Mouse (Mus musculus): ENCODE measurements around the gene Unc5a. TPM values are rescaled to one million over a fixed set of nuclear protein-coding genes. Genes with fewer than 3 reads are reported as not detected.
A peak's percentile ranks its signal among the peaks of the same experiment; 100 is the strongest.

Unc5a gene
- polyA plus RNA-seq, 1 experiment from 2014 or later = 4.6 TPM

GRCm38 (mm10) chr13:54980957-54981356 lies 31.7 kb downstream of the Unc5a start:
- H3K4me2 ChIP-seq (ENCODE audit: low read depth, low read length) = no peak overlapping the region
- ATAC-seq (ENCODE audit: low read depth) = no peak
- WGBS = 57% methylated on average over 12 of the region's 12 CpGs
- H3K36me3 ChIP-seq (ENCODE audit: control insufficient read depth, insufficient read depth, low read length) = no peaks in the 10 kb centered on the region
- no peak overlapping the region for H3K27ac ChIP-seq (replicated peaks; ENCODE audit: low read depth, low read length)
- H3K27me3 ChIP-seq (replicated peaks; ENCODE audit: control insufficient read depth, insufficient read depth, low read length) = no peaks in the 10 kb centered on the region
- no peak overlapping the region for H3K4me3 ChIP-seq (ENCODE audit: low read depth, low read length)
- no peaks in the 10 kb centered on the region for H3K4me1 ChIP-seq (ENCODE audit: control insufficient read depth, insufficient read depth, low read length)
- no peaks in the 10 kb centered on the region for H3K9me3 ChIP-seq (ENCODE audit: control insufficient read depth, low read length)
- no peak for DNase-seq (ENCODE audit: low spot score)
- no peak overlapping the region for H3K9ac ChIP-seq (ENCODE audit: low read depth, low read length)

DNA sequence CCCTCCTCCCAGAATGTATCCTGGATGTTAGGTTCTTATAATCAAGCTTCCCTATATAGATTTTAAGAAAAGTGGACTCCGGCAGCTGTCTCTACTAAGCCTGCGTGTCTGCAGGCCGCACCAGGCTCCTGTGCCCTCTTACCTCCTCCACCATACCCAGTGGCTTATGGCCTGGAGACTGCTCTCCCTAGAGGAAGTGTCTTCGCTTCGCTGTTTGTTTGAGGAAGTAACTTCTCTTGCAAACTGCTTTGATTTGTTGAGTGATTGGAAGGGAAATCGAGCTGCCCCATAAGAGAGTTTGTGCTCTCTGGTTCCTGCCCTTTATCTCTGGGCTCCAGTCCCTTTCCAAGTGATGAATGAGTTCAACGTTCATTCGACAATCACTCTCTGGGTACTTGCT lies 33.8 kb downstream of the Unc5a start:
- WGBS = 67% methylated on average over 8 of the region's 8 CpGs
- no peak for ATAC-seq (ENCODE audit: low read depth)

DNA sequence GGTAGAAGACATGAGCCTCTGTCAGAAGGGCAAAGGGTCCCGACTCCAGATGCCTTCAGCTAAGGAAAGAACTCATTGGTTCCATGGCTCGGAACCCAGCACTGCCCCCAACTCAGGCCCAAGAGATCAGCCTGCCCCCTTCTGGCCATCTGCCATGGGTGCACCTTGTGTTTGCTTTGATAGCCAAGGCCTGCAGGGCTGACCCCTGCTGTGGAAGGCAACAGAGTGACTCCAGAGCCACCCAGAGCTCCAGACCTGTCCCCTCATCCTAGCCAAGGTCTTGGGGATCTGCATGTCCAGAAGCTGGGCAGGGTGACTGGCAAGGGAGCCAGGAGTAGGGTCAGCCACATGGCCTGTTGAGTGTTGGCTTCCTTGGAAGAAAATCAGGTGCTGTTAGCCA lies 34.4 kb downstream of the Unc5a start:
- no peaks in the 10 kb centered on the region for H3K9me3 ChIP-seq (ENCODE audit: control insufficient read depth, low read length)
- no peaks in the 10 kb centered on the region for H3K4me1 ChIP-seq (ENCODE audit: control insufficient read depth, insufficient read depth, low read length)
- 56% methylated on average over 2 of the region's 2 CpGs for WGBS
- H3K27me3 ChIP-seq (replicated peaks; ENCODE audit: control insufficient read depth, insufficient read depth, low read length) = no peaks in the 10 kb centered on the region
- no peaks in the 10 kb centered on the region for H3K36me3 ChIP-seq (ENCODE audit: control insufficient read depth, insufficient read depth, low read length)
- no peak overlapping the region for H3K4me3 ChIP-seq (ENCODE audit: low read depth, low read length)
- DNase-seq (ENCODE audit: low spot score) (no peak), ATAC-seq (ENCODE audit: low read depth) (no peak)
- H3K27ac ChIP-seq (replicated peaks; ENCODE audit: low read depth, low read length) = no peak overlapping the region
- no peak overlapping the region for H3K4me2 ChIP-seq (ENCODE audit: low read depth, low read length)
- no peak overlapping the region for H3K9ac ChIP-seq (ENCODE audit: low read depth, low read length)

More for the DNA sequence above, 33.8 kb downstream of the Unc5a start:
- Histone ChIP-seq H3K4me2 (ENCODE audit: low read depth, low read length) (no peak overlapping the region), H3K4me3 (ENCODE audit: low read depth, low read length) (no peak overlapping the region), H3K27me3 (replicated peaks; ENCODE audit: control insufficient read depth, insufficient read depth, low read length) (no peaks in the 10 kb centered on the region), H3K36me3 (ENCODE audit: control insufficient read depth, insufficient read depth, low read length) (no peaks in the 10 kb centered on the region), H3K27ac (replicated peaks; ENCODE audit: low read depth, low read length) (no peak overlapping the region), H3K9me3 (ENCODE audit: control insufficient read depth, low read length) (no peaks in the 10 kb centered on the region), H3K9ac (ENCODE audit: low read depth, low read length) (no peak overlapping the region), H3K4me1 (ENCODE audit: control insufficient read depth, insufficient read depth, low read length) (no peaks in the 10 kb centered on the region)
- no peak for DNase-seq (ENCODE audit: low spot score)

DNA sequence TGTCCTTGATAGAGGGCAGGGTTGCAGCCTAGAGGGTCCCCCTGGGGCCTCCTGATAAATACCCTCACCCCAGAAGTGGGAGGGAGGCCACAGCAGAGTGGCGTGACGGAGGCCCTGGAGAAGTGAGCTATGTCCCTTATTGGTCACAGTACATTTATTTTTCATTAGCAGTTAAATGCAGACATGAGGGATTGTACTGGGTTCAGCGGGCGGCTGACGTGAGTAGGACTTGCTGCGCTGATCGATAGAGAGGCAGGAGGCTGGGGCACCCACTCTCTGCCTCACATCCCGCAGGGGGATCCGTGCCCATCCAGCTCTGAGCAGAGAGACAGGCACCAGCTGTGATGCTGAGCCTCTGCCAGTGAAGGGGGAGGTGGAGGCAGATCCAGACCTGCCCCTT lies 38.2 kb downstream of the Unc5a start:
- no peak for DNase-seq (ENCODE audit: low spot score)
- Histone ChIP-seq H3K4me1 (ENCODE audit: control insufficient read depth, insufficient read depth, low read length) (no peaks in the 10 kb centered on the region), H3K4me2 (ENCODE audit: low read depth, low read length) (no peak overlapping the region), H3K36me3 (ENCODE audit: control insufficient read depth, insufficient read depth, low read length) (no peaks in the 10 kb centered on the region), H3K9ac (ENCODE audit: low read depth, low read length) (no peak overlapping the region), H3K27ac (replicated peaks; ENCODE audit: low read depth, low read length) (no peak overlapping the region), H3K4me3 (ENCODE audit: low read depth, low read length) (no peak overlapping the region), H3K9me3 (ENCODE audit: control insufficient read depth, low read length) (no peaks in the 10 kb centered on the region), H3K27me3 (replicated peaks; ENCODE audit: control insufficient read depth, insufficient read depth, low read length) (no peaks in the 10 kb centered on the region)
- 67% methylated on average over 9 of the region's 9 CpGs for WGBS
- no peak for ATAC-seq (ENCODE audit: low read depth)

DNA sequence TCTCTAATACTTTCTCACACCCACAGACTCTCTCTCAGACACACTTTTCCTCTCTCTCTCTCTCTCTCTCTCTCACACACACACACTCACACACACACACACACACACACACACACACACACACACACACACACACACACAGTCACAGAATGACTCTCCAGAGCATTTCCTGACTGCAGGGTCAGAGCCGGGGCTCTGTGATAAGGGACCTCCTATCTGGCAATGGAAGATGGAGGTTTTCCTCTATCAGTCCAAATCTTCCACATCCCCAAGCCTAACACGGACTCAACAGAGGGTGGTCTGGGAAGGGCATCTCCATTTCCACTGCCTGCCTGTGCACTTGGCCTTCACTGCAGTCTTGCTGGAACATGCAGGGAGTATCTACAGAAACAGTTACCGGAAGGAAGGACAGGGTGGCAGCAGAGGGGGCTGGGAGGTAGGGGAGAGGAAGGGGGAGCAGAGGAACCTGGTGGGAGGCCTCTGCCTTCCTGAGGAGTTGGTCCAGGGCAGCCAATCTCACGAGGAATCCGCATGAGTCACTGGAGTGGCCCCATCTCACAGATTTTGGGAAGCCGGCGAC lies 39.1 kb downstream of the Unc5a start:
- Histone ChIP-seq H3K27me3 (replicated peaks; ENCODE audit: control insufficient read depth, insufficient read depth, low read length) (no peaks in the 10 kb centered on the region), H3K9me3 (ENCODE audit: control insufficient read depth, low read length) (no peaks in the 10 kb centered on the region), H3K36me3 (ENCODE audit: control insufficient read depth, insufficient read depth, low read length) (no peaks in the 10 kb centered on the region), H3K4me2 (ENCODE audit: low read depth, low read length) (no peak overlapping the region), H3K4me1 (ENCODE audit: control insufficient read depth, insufficient read depth, low read length) (no peaks in the 10 kb centered on the region), H3K4me3 (ENCODE audit: low read depth, low read length) (no peak overlapping the region), H3K27ac (replicated peaks; ENCODE audit: low read depth, low read length) (no peak overlapping the region), H3K9ac (ENCODE audit: low read depth, low read length) (no peak overlapping the region)
- ATAC-seq (ENCODE audit: low read depth) (no peak), DNase-seq (ENCODE audit: low spot score) (no peak)
- WGBS = 49% methylated on average over 7 of the region's 7 CpGs

GRCm38 (mm10) chr13:54992215-54992614 lies 43.0 kb downstream of the Unc5a start:
- H3K9ac ChIP-seq (ENCODE audit: low read depth, low read length) = no peak overlapping the region
- H3K4me1 ChIP-seq (ENCODE audit: control insufficient read depth, insufficient read depth, low read length) = no peaks in the 10 kb centered on the region
- H3K27me3 ChIP-seq (replicated peaks; ENCODE audit: control insufficient read depth, insufficient read depth, low read length) = no peaks in the 10 kb centered on the region
- H3K4me3 ChIP-seq (ENCODE audit: low read depth, low read length) = no peak overlapping the region
- DNase-seq (ENCODE audit: low spot score) (no peak), ATAC-seq (ENCODE audit: low read depth) (no peak)
- H3K4me2 ChIP-seq (ENCODE audit: low read depth, low read length) = no peak overlapping the region
- 86% methylated on average over 7 of the region's 7 CpGs for WGBS
- no peaks in the 10 kb centered on the region for H3K36me3 ChIP-seq (ENCODE audit: control insufficient read depth, insufficient read depth, low read length)
- H3K27ac ChIP-seq (replicated peaks; ENCODE audit: low read depth, low read length) = no peak overlapping the region
- H3K9me3 ChIP-seq (ENCODE audit: control insufficient read depth, low read length) = no peaks in the 10 kb centered on the region

DNA sequence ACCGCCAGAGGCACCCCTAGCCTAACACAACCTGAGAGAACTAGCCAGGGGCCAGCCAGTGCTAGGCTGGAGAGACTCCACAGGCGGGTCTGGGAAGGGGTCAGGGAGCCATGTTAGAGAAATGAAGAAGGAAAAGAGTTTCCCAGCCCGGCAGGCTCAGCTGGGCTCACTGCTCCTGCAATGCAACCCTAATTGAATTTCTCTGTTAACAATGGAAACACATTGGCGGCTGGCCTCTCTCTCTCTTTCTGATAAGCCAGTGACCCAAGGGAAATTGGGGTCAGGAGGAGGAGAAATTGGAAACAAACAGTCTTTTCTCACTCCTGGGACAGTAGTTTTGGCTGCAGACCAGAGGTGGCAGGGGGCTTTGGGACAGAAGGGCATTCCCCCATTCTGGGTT lies 45.4 kb downstream of the Unc5a start:
- DNase-seq (ENCODE audit: low spot score) (peak; percentile 58), ATAC-seq (ENCODE audit: low read depth) (peak; percentile 37; the same call in 1 of the 2 replicates)
- 23% methylated on average over 4 of the region's 4 CpGs for WGBS
- H3K36me3 ChIP-seq (ENCODE audit: control insufficient read depth, insufficient read depth, low read length) = no peaks in the 10 kb centered on the region
- H3K9ac ChIP-seq (ENCODE audit: low read depth, low read length) = no peak overlapping the region
- no peak overlapping the region for H3K4me2 ChIP-seq (ENCODE audit: low read depth, low read length)
- no peak overlapping the region for H3K4me3 ChIP-seq (ENCODE audit: low read depth, low read length)
- no peaks in the 10 kb centered on the region for H3K27me3 ChIP-seq (replicated peaks; ENCODE audit: control insufficient read depth, insufficient read depth, low read length)
- H3K27ac ChIP-seq (replicated peaks; ENCODE audit: low read depth, low read length) = no peak overlapping the region
- H3K4me1 ChIP-seq (ENCODE audit: control insufficient read depth, insufficient read depth, low read length) = no peaks in the 10 kb centered on the region
- H3K9me3 ChIP-seq (ENCODE audit: control insufficient read depth, low read length) = no peaks in the 10 kb centered on the region

DNA sequence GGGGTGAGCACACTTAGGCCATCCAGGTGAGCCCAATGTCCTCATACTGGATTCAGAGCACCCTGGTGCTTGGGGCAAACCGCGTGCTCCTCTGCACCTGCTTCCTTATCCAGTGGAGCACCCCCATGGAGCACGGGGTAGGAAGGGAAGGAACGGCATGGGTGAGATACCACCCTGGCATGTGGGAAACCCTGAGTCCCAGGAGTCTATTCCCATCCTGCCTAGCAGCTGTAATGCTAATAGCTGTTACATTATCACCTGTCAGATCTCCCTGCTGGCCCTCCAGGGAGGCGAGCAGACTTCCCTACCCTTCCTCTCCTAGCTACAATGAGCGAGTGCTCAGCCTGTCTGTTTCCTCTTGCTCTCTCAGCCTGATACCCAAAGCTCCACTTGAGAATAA lies 46.0 kb downstream of the Unc5a start:
- DNase-seq (ENCODE audit: low spot score) (no peak), ATAC-seq (ENCODE audit: low read depth) (no peak)
- no peaks in the 10 kb centered on the region for H3K27me3 ChIP-seq (replicated peaks; ENCODE audit: control insufficient read depth, insufficient read depth, low read length)
- H3K4me2 ChIP-seq (ENCODE audit: low read depth, low read length) = no peak overlapping the region
- no peak overlapping the region for H3K27ac ChIP-seq (replicated peaks; ENCODE audit: low read depth, low read length)
- no peaks in the 10 kb centered on the region for H3K9me3 ChIP-seq (ENCODE audit: control insufficient read depth, low read length)
- no peak overlapping the region for H3K4me3 ChIP-seq (ENCODE audit: low read depth, low read length)
- H3K36me3 ChIP-seq (ENCODE audit: control insufficient read depth, insufficient read depth, low read length) = no peaks in the 10 kb centered on the region
- H3K4me1 ChIP-seq (ENCODE audit: control insufficient read depth, insufficient read depth, low read length) = no peaks in the 10 kb centered on the region
- 73% methylated on average over 6 of the region's 6 CpGs for WGBS
- no peak overlapping the region for H3K9ac ChIP-seq (ENCODE audit: low read depth, low read length)

- WGBS = 78% methylated on average over 8 of the region's 8 CpGs
- H3K27me3 ChIP-seq (replicated peaks; ENCODE audit: control insufficient read depth, insufficient read depth, low read length) = no peaks in the 10 kb centered on the region
- DNase-seq (ENCODE audit: low spot score) (no peak), ATAC-seq (ENCODE audit: low read depth) (no peak)
- H3K4me2 ChIP-seq (ENCODE audit: low read depth, low read length) = no peak overlapping the region
- H3K4me1 ChIP-seq (ENCODE audit: control insufficient read depth, insufficient read depth, low read length) = no peaks in the 10 kb centered on the region
- H3K9me3 ChIP-seq (ENCODE audit: control insufficient read depth, low read length) = no peaks in the 10 kb centered on the region
- H3K4me3 ChIP-seq (ENCODE audit: low read depth, low read length) = no peak overlapping the region
- H3K27ac ChIP-seq (replicated peaks; ENCODE audit: low read depth, low read length) = no peak overlapping the region
- H3K9ac ChIP-seq (ENCODE audit: low read depth, low read length) = no peak overlapping the region
- no peaks in the 10 kb centered on the region for H3K36me3 ChIP-seq (ENCODE audit: control insufficient read depth, insufficient read depth, low read length)
Observed at GRCm38 (mm10) chr13:54997568-54997967, 48.4 kb downstream of the Unc5a start.
